Mouse (Mus musculus): ENCODE measurements around the gene Exoc2. TPM values are rescaled to one million over a fixed set of nuclear protein-coding genes. Genes with fewer than 3 reads are reported as not detected.

Exoc2 gene
- polyA plus RNA-seq, 1 experiment = 12.6 TPM

- no peaks in the 10 kb centered on the region for H3K27me3 ChIP-seq (ENCODE audit: control insufficient read depth, insufficient read depth, insufficient read length)
- H3K4me3 ChIP-seq = no peak overlapping the region
- TF ChIP-seq MYOD1 (IDR thresholded peaks at IDR 0.05; ENCODE audit: control insufficient read depth in 1 of 3, insufficient read length in 2 of 3, low read depth in 2 of 3) (no peak), SRF (IDR thresholded peaks at IDR 0.05; ENCODE audit: control insufficient read depth, insufficient read length, low read depth) (no peak), MYOG (IDR thresholded peaks at IDR 0.05; ENCODE audit: control insufficient read depth in 1 of 3, insufficient read depth in 1 of 3, insufficient read length in 2 of 3, low read depth in 2 of 3) (no peak)
- H3K36me3 ChIP-seq (ENCODE audit: control insufficient read depth, insufficient read depth) = no peaks in the 10 kb centered on the region
- H3ac ChIP-seq (ENCODE audit: control insufficient read depth, insufficient read length) = no peak overlapping the region
- H3K79me2 ChIP-seq (ENCODE audit: control insufficient read depth, insufficient read depth) = no peaks in the 10 kb centered on the region
- H3K4me2 ChIP-seq (ENCODE audit: low read depth) = no peak overlapping the region
These were observed 139.0 kb downstream of the Exoc2 start for GRCm38 (mm10) chr13:30834859-30835258.

DNA sequence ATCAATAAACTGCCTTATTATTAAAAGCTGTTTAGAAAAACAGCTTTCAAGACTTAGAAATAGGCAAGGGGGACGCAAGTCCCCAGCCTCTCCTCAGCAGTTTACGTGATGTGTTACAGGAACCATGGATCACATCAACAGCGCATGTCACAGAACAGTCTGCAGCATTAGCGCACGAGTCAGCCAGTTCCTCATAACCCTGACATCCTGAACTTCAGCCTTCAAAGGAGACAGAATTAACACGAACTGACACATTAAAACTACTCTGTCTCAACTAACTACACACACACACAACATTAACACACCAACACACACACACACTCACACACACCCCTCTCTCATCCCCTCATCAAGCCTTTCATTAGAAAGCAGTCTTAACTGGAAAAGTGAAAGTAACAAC is 139.5 kb downstream of the Exoc2 start:
- H3K4me3 ChIP-seq = no peak overlapping the region
- no peak for TF ChIP-seq TCF12 (IDR thresholded peaks at IDR 0.05; ENCODE audit: insufficient read depth, poor library complexity, severe bottlenecking)
- no peak for TF ChIP-seq USF1 (IDR thresholded peaks at IDR 0.05; ENCODE audit: low read depth)
- TF ChIP-seq MYOD1 (IDR thresholded peaks at IDR 0.05; ENCODE audit: control insufficient read depth in 1 of 3, insufficient read length in 2 of 3, low read depth in 2 of 3) = no peak
- H3K79me2 ChIP-seq (ENCODE audit: control insufficient read depth, insufficient read depth) = no peaks in the 10 kb centered on the region
- no peaks in the 10 kb centered on the region for H3K27me3 ChIP-seq (ENCODE audit: control insufficient read depth, insufficient read depth, insufficient read length)
- H3K36me3 ChIP-seq (ENCODE audit: control insufficient read depth, insufficient read depth) = no peaks in the 10 kb centered on the region
- H3K4me2 ChIP-seq (ENCODE audit: low read depth) = no peak overlapping the region
- no peak overlapping the region for H3ac ChIP-seq (ENCODE audit: control insufficient read depth, insufficient read length)

DNA sequence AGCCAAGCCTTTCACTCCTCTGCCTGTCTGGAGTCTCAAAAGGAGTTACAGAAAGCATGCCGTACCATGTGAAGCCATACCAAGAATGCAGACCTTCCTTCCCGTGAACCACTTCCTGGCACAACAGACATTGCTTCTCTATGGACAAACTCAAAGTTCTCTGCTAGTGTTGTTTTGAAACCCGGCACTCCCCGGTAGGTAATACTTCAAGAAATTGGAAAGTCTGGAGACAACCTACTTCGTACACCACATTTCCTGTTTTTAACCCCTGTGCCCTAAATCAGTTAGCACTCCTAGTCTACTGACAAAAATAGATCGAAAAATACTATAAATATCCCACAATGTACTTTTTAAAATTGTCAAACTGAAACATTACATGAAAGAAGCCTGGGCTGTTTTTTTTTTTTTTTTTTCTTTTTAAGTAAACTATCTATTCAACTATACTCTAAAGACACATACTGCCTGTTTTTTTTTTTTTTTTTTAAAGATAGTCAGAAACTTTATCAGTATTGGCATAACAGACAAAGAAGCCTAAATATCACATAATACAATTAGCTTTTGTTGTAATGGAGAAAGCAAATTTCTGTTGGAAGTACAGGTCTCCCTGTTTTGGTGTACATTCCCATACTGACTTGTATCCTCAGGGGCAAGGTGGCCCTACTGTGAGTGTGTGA is 140.3 kb downstream of the Exoc2 start:
- Histone ChIP-seq H3K79me2 (ENCODE audit: control insufficient read depth, insufficient read depth) (no peaks in the 10 kb centered on the region), H3K4me3 (no peak overlapping the region)
- TF ChIP-seq TCF12 (IDR thresholded peaks at IDR 0.05; ENCODE audit: insufficient read depth, poor library complexity, severe bottlenecking) (no peak), MYOG (IDR thresholded peaks at IDR 0.05; ENCODE audit: control insufficient read depth in 1 of 3, insufficient read depth in 1 of 3, insufficient read length in 2 of 3, low read depth in 2 of 3) (no peak), SRF (IDR thresholded peaks at IDR 0.05; ENCODE audit: control insufficient read depth, insufficient read length, low read depth) (no peak), MYOD1 (IDR thresholded peaks at IDR 0.05; ENCODE audit: control insufficient read depth in 1 of 3, insufficient read length in 2 of 3, low read depth in 2 of 3) (no peak), CEBPB (IDR thresholded peaks at IDR 0.05; ENCODE audit: insufficient read depth, poor library complexity, severe bottlenecking) (no peak), POLR2A (IDR thresholded peaks at IDR 0.05; ENCODE audit: insufficient read length, low read depth) (no peak), MAX (IDR thresholded peaks at IDR 0.05; ENCODE audit: low read depth) (no peak), E2F4 (IDR thresholded peaks at IDR 0.05; ENCODE audit: insufficient read depth) (no peak), REST (IDR thresholded peaks at IDR 0.05; ENCODE audit: insufficient read depth, insufficient read length) (no peak), TCF3 (IDR thresholded peaks at IDR 0.05; ENCODE audit: insufficient read length, low read depth) (no peak), USF1 (IDR thresholded peaks at IDR 0.05; ENCODE audit: low read depth) (no peak), POLR2AphosphoS2 (IDR thresholded peaks at IDR 0.05; ENCODE audit: insufficient read length, low read depth) (no peak)

GRCm38 (mm10) chr13:30831369-30831768 is 142.5 kb downstream of the Exoc2 start:
- H3ac ChIP-seq (ENCODE audit: control insufficient read depth, insufficient read length) = no peak overlapping the region
- no peaks in the 10 kb centered on the region for H3K36me3 ChIP-seq (ENCODE audit: control insufficient read depth, insufficient read depth)
- TF ChIP-seq MYOD1 (IDR thresholded peaks at IDR 0.05; ENCODE audit: control insufficient read depth in 1 of 3, insufficient read length in 2 of 3, low read depth in 2 of 3) = no peak
- TF ChIP-seq E2F4 (IDR thresholded peaks at IDR 0.05; ENCODE audit: insufficient read depth) = no peak
- no peak for TF ChIP-seq MAX (IDR thresholded peaks at IDR 0.05; ENCODE audit: low read depth)
- no peak for TF ChIP-seq POLR2AphosphoS2 (IDR thresholded peaks at IDR 0.05; ENCODE audit: insufficient read length, low read depth)
- TF ChIP-seq CEBPB (IDR thresholded peaks at IDR 0.05; ENCODE audit: insufficient read depth, poor library complexity, severe bottlenecking) = no peak
- TF ChIP-seq MYOG (IDR thresholded peaks at IDR 0.05; ENCODE audit: control insufficient read depth in 1 of 3, insufficient read depth in 1 of 3, insufficient read length in 2 of 3, low read depth in 2 of 3) = no peak
- no peak for TF ChIP-seq USF1 (IDR thresholded peaks at IDR 0.05; ENCODE audit: low read depth)
- TF ChIP-seq POLR2A (IDR thresholded peaks at IDR 0.05; ENCODE audit: insufficient read length, low read depth) = no peak
- TF ChIP-seq TCF3 (IDR thresholded peaks at IDR 0.05; ENCODE audit: insufficient read length, low read depth) = no peak
- no peak overlapping the region for H3K4me2 ChIP-seq (ENCODE audit: low read depth)
- no peaks in the 10 kb centered on the region for H3K79me2 ChIP-seq (ENCODE audit: control insufficient read depth, insufficient read depth)
- no peaks in the 10 kb centered on the region for H3K27me3 ChIP-seq (ENCODE audit: control insufficient read depth, insufficient read depth, insufficient read length)
- H3K4me3 ChIP-seq = no peak overlapping the region

More for the DNA sequence above, 140.3 kb downstream of the Exoc2 start:
- H3K4me2 ChIP-seq (ENCODE audit: low read depth) = no peak overlapping the region
- no peak overlapping the region for H3ac ChIP-seq (ENCODE audit: control insufficient read depth, insufficient read length)
- H3K36me3 ChIP-seq (ENCODE audit: control insufficient read depth, insufficient read depth) = no peaks in the 10 kb centered on the region
- H3K27me3 ChIP-seq (ENCODE audit: control insufficient read depth, insufficient read depth, insufficient read length) = no peaks in the 10 kb centered on the region

DNA sequence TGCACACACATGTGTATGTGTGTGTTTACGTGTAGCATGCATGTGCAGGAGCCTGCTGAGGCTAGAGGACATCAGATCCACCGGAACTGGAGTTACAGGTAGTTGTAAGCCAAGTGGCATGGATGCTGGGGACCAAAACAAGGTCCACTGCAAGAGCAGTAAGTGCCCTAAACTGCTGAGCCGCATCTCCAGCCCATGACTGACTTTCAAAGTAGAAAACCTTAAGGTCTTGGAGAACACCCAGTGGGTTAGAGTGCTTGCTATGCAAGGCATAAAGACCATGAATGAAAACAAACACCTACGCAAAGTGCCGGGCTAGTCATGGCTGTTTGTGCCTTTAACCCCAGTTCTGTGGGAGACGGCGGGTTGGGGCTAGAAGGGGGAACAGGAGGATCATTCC is 147.4 kb downstream of the Exoc2 start:
- no peak overlapping the region for H3ac ChIP-seq (ENCODE audit: control insufficient read depth, insufficient read length)
- TF ChIP-seq E2F4 (IDR thresholded peaks at IDR 0.05; ENCODE audit: insufficient read depth) (no peak), POLR2AphosphoS2 (IDR thresholded peaks at IDR 0.05; ENCODE audit: insufficient read length, low read depth) (no peak), TCF3 (IDR thresholded peaks at IDR 0.05; ENCODE audit: insufficient read length, low read depth) (no peak), REST (IDR thresholded peaks at IDR 0.05; ENCODE audit: insufficient read depth, insufficient read length) (no peak), TCF12 (IDR thresholded peaks at IDR 0.05; ENCODE audit: insufficient read depth, poor library complexity, severe bottlenecking) (no peak), POLR2A (IDR thresholded peaks at IDR 0.05; ENCODE audit: insufficient read length, low read depth) (no peak), MYOD1 (IDR thresholded peaks at IDR 0.05; ENCODE audit: control insufficient read depth in 1 of 3, insufficient read length in 2 of 3, low read depth in 2 of 3) (no peak), MYOG (IDR thresholded peaks at IDR 0.05; ENCODE audit: control insufficient read depth in 1 of 3, insufficient read depth in 1 of 3, insufficient read length in 2 of 3, low read depth in 2 of 3) (no peak), MAX (IDR thresholded peaks at IDR 0.05; ENCODE audit: low read depth) (no peak), SRF (IDR thresholded peaks at IDR 0.05; ENCODE audit: control insufficient read depth, insufficient read length, low read depth) (no peak), USF1 (IDR thresholded peaks at IDR 0.05; ENCODE audit: low read depth) (no peak), CEBPB (IDR thresholded peaks at IDR 0.05; ENCODE audit: insufficient read depth, poor library complexity, severe bottlenecking) (no peak)
- no peak overlapping the region for H3K4me3 ChIP-seq
- peaks cover 13% of the 10 kb centered on the region for H3K36me3 ChIP-seq (ENCODE audit: control insufficient read depth, insufficient read depth)
- no peak overlapping the region for H3K4me2 ChIP-seq (ENCODE audit: low read depth)
- no peaks in the 10 kb centered on the region for H3K79me2 ChIP-seq (ENCODE audit: control insufficient read depth, insufficient read depth)
- H3K27me3 ChIP-seq (ENCODE audit: control insufficient read depth, insufficient read depth, insufficient read length) = no peaks in the 10 kb centered on the region
